Mouse (Mus musculus) MEL-GATA-1-ER (cell line): ENCODE data around the gene Ehd4.
A peak's percentile ranks its signal among the peaks of the same experiment; 100 is the strongest.

Experiments
- DNase-seq: peaks from one replicate; pipeline ENCODE4 v3.0.0-alpha.2; 2012; ENCODE audit warnings: low read depth; ENCODE audit errors: extremely low read depth

Gene Ehd4

DNA sequence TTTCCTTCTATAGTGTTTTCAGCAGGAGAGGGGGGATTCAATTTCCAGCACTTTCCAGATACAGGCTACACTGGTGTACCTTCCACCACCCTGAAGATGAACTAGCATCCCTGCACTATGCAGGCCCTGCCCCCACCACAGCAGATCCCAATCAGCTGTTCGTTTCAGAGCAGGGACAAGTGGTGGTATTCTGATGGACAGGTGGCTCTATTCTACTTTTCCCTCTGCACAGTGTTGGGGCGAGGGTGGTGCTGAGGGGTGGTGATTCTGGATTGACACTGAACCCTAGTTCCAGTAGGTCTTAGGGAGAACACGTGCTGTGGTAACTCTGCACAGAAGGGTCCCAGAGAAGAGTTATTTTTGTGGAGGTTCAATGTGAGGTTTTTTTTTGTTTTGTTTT, 43.2 kb downstream of the Ehd4 start:
- no peak for DNase-seq

- DNase-seq, result no peak
These were observed 46.3 kb downstream of the Ehd4 start for GRCm38 (mm10) chr2:120108077-120108476.

DNA sequence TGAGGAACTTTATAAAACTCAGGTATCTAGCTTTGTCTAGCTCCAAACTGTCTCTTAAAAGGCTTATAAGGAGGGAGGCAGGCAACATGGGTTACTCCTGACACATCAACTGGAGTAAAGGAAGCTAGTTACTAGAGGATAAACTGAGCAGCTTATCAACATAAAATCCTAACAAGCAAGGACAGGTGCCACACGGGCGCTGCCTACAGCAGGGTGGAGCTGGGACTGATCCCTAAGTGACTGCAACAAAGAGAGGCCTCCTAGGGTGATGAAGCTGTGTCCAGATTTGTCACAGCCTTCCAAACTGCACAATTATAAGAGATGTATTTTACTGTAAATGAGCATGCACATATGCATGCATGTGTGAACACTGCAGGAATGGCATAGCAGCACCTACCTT, 47.0 kb downstream of the Ehd4 start:
- DNase-seq, result no peak

- DNase-seq, result no peak
These were observed 47.9 kb downstream of the Ehd4 start for GRCm38 (mm10) chr2:120106397-120106973.

GRCm38 (mm10) chr2:120105861-120106260, 48.5 kb downstream of the Ehd4 start:
- DNase-seq, result peak; percentile 22

DNA sequence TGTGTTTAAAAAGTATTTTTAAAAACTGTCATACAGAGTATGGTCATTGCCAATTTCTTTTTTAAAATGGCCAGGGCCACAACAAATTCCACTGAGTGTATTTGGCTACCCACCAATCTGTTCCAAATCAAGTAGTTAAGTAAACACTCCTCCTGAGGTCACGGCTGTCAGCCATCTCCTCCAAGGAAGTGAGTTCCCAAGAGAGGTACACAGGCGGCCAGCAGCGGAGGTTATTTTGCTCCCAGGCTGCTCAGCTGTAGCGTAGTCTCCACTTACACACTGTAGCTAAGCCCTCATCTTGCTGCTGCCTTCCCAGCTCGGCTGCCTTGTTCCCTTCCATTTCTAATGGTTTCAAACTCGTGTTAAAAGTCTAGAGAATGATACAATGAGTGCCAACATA, 51.5 kb downstream of the Ehd4 start:
- no peak for DNase-seq

GRCm38 (mm10) chr2:120102450-120102849, 52.0 kb downstream of the Ehd4 start:
- no peak for DNase-seq

DNA sequence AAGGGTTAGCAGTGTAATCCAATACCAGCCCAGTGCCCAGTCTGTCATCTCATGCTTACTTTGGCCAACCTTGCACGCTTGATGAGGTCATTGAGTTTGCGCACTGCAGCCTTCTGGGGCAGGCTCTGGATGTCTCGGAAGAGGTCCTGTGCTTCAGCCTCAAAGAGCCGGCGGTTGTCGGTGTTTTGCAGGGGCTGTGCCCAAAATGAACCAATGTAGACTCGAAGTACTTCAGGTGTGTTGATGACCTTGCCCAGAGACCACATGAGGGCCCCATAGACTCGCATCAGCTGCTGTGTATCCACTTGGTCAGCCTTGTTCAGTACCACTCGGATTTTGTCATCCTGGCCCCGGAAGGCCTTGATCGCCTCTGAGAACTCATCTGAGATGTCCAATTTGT, 52.4 kb downstream of the Ehd4 start:
- no peak for DNase-seq

GRCm38 (mm10) chr2:120099886-120100285, 54.5 kb downstream of the Ehd4 start:
- peak; percentile 34 for DNase-seq

- DNase-seq, result no peak
These were observed 55.1 kb downstream of the Ehd4 start for GRCm38 (mm10) chr2:120099263-120099662.

- no peak for DNase-seq
These were observed 55.6 kb downstream of the Ehd4 start for GRCm38 (mm10) chr2:120098781-120099202.

DNA sequence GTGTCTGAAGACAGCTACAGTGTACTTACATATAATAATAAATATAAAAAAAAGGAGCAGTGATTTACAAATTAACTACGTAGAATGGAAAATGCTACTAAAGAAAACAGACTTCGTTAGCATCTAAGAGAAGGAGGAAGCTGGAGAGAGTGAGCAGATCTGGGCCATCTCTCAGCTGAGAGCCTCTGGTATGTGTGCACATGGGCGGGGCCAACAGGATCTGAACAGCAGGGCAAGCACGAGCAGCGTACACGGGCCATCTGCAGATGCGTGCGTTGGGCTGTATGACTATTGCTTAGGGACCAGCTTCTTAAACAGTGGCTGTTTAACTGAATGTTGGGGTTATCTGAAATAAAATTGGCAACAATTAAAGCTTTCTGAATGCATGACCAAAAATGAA, 56.5 kb downstream of the Ehd4 start:
- DNase-seq, result no peak

- DNase-seq, result no peak
These were observed 57.7 kb downstream of the Ehd4 start for GRCm38 (mm10) chr2:120096711-120097110.

DNA sequence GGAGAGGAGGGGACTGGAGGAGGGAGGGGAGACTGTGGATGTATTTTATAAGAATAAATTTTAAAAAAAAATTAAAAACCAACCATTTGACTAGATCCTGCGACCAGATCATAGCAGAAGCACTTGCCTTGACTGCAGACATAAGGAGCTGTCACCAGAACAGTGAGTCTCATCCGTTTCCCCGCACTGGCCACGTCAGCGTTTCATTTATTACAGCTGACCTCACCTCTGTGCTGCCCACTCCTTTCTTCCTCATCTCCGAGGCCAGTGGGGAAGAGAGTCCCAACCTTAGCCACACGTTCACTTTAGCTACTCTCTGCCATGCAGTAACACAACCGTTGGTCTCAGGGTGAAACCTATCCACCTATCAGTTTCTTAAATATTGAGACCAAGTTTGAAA, 58.2 kb downstream of the Ehd4 start:
- DNase-seq, result no peak

DNA sequence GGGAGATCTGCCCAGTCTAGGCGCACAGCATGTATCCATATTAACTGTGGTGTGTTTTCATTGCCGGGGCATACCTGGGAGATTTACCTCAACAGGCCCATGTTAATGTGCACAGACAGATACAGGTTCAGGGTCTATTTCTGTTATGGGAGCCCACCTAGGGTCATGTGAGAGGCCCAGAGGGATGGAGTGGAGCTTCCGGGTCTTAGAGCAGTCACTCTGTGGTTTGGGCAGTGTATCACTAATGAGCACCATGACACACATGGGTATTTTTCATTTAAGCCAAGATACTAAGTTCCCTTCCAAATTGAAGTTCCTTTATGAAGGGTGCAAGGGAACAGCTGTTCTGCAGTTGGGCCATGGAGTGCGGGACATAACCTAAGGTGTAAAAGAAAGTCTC, 59.2 kb downstream of the Ehd4 start:
- DNase-seq, result no peak

GRCm38 (mm10) chr2:120093671-120094430, 60.6 kb downstream of the Ehd4 start:
- no peak for DNase-seq

- no peak for DNase-seq
These were observed 63.4 kb downstream of the Ehd4 start for GRCm38 (mm10) chr2:120090979-120091378.

DNA sequence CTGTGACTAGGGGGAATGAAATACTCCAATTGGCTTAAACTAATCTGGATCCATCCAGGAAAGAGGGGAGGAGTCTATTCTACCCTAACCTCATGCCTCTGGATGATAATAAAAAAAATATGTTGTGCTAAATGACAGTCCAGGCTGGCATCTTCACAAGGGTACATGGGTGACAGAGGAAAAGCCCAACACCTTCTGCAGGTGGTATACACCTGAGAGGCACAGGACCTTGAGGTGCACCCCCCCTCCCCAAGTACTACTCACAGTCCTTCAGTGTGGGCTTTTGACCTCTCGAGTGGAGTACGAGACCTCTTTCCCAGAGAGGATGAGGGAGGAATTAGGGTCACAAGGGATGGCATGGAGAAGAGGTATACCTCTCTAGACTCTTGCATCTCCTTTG, 66.5 kb downstream of the Ehd4 start:
- no peak for DNase-seq

- DNase-seq, result no peak
These were observed 67.0 kb downstream of the Ehd4 start for GRCm38 (mm10) chr2:120087391-120087790.

DNA sequence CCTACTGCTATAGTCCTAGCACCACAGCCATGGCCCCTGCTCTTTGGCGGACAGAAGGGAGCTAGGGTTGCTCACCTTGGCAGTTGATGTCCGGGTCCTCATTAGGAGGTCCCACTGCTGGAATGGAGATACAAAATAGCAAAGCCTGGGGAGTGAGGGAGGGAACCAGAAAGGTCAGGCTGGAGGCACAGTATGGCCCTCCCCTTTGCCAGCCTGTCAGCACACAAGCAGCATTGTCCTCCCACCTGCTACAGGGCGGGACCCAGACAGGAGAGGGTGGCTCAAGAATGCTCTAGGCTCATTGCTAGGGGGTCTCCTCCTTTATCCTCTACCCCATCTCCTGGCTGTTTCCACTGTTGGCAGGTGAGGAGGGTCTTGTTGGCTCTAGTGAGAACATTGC, 68.4 kb downstream of the Ehd4 start:
- DNase-seq, result no peak

GRCm38 (mm10) chr2:120084593-120085361, 69.6 kb downstream of the Ehd4 start:
- no peak for DNase-seq

- no peak for DNase-seq
These were observed 72.0 kb downstream of the Ehd4 start for GRCm38 (mm10) chr2:120082416-120082815.
